Mouse (Mus musculus): ENCODE data around the gene Dgcr6.

- TF ChIP-seq CTCF (IDR thresholded peaks at IDR 0.05; ENCODE audit: control insufficient read depth, insufficient read depth, insufficient replicate concordance, low read depth, low read length), result no peak
- no peak for TF ChIP-seq POLR2A (IDR thresholded peaks at IDR 0.05; ENCODE audit: control insufficient read depth, low read depth, low read length)
Measured at GRCm38 (mm10) chr16:18031752-18032151, 20.9 kb upstream of the Dgcr6 start.

Data from testis, adult 2 months (tissue).